Mouse (Mus musculus) CH12.LX (cell line): ENCODE measurements around the gene Gm49388. TPM values are rescaled to one million over a fixed set of nuclear protein-coding genes. Genes with fewer than 3 reads are reported as not detected.

Experiments
- DNase-seq: peaks from one replicate; pipeline ENCODE4 v3.0.0-alpha.2; 2013; ENCODE audit errors: extremely low read depth
- H3K27ac ChIP-seq: 2 replicates; pipeline ENCODE4 v1.5.1; 2012; ENCODE audit warnings: low read depth, mild to moderate bottlenecking, control low read depth, moderate library complexity; ENCODE audit not compliant: insufficient read depth
- H3K27me3 ChIP-seq: replicated peaks from 2 replicates; pipeline ENCODE3; 2012; ENCODE audit warnings: inconsistent platforms
- H3K36me3 ChIP-seq, 2 experiments: replicated peaks in 1 of 2; 2 replicates each; pipeline versions ENCODE3 to v1.6.1; 2012; ENCODE audit warnings: inconsistent platforms in 1 of 2, low read length in 1 of 2, mild to moderate bottlenecking in 1 of 2, mixed read lengths in 1 of 2, moderate library complexity in 1 of 2; ENCODE audit not compliant: control insufficient read depth in 1 of 2, insufficient read depth in 1 of 2
- H3K4me1 ChIP-seq, 2 experiments: 2 replicates each; pipeline ENCODE4 v1.6.1; 2012; ENCODE audit warnings: inconsistent platforms in 1 of 2, moderate library complexity in 1 of 2; ENCODE audit not compliant: insufficient read depth in 2 of 2, control insufficient read depth in 1 of 2
- H3K4me2 ChIP-seq: 2 replicates; pipeline ENCODE4 v1.6.1; 2012; ENCODE audit warnings: low read depth, mild to moderate bottlenecking, control low read depth; ENCODE audit not compliant: poor library complexity, insufficient read depth, severe bottlenecking
- H3K4me3 ChIP-seq, 3 experiments: fragments of 150-350 bp in 1 of 3; sonication (generic) in 1 of 3; replicated peaks in 1 of 3; 2 replicates each; pipeline versions ENCODE3 to v1.5.1; 2011 to 2012; ENCODE audit warnings: low read depth in 2 of 3, low read length in 2 of 3, mild to moderate bottlenecking in 2 of 3, moderate library complexity in 2 of 3, control low read depth in 1 of 3, improper control_type of control experiment in 1 of 3, inconsistent platforms in 1 of 3, mixed read lengths in 1 of 3; ENCODE audit not compliant: poor library complexity in 1 of 3
- H3K79me2 ChIP-seq: replicated peaks from 2 replicates; pipeline ENCODE4 v1.6.1; 2012; ENCODE audit warnings: mild to moderate bottlenecking, moderate library complexity; ENCODE audit not compliant: control insufficient read depth, poor library complexity, insufficient read depth, severe bottlenecking; ENCODE audit errors: extremely low read depth
- H3K9ac ChIP-seq: 2 replicates; pipeline ENCODE4 v1.6.1; 2012; ENCODE audit warnings: low read depth, mild to moderate bottlenecking, control low read depth, moderate library complexity; ENCODE audit not compliant: insufficient read depth
- H3K9me3 ChIP-seq: replicated peaks from 2 replicates; pipeline ENCODE3; 2012; ENCODE audit warnings: low read length, inconsistent platforms, mixed read lengths
- CHD2 ChIP-seq: IDR thresholded peaks from 2 replicates; pipeline ENCODE4 v1.6.1; 2011; ENCODE audit warnings: low read length, improper control_type of control experiment
- ELF1 ChIP-seq: IDR thresholded peaks from 2 replicates; pipeline ENCODE4 v1.6.1; 2014; ENCODE audit warnings: low read depth, mild to moderate bottlenecking, inconsistent platforms, low read length, improper control_type of control experiment
- ETS1 ChIP-seq: conservative IDR thresholded peaks from 2 replicates; pipeline ENCODE4 v1.6.1; 2012; ENCODE audit warnings: low read depth, mild to moderate bottlenecking, inconsistent platforms, low read length, improper control_type of control experiment, moderate library complexity
- HCFC1 ChIP-seq: IDR thresholded peaks from 2 replicates; pipeline ENCODE4 v1.6.1; 2012; ENCODE audit warnings: low read depth, mild to moderate bottlenecking, inconsistent platforms, low read length, improper control_type of control experiment
- KAT2A ChIP-seq: IDR thresholded peaks from 2 replicates; pipeline ENCODE4 v1.6.1; 2012; ENCODE audit warnings: low read length, improper control_type of control experiment, inconsistent platforms; ENCODE audit not compliant: insufficient replicate concordance
- MAZ ChIP-seq: IDR thresholded peaks from 2 replicates; pipeline ENCODE4 v1.6.1; 2012; ENCODE audit warnings: low read depth, mild to moderate bottlenecking, inconsistent platforms, low read length, improper control_type of control experiment, moderate library complexity
- NELFE ChIP-seq: IDR thresholded peaks from 2 replicates; pipeline ENCODE4 v1.6.1; 2011; ENCODE audit warnings: low read depth, low read length, improper control_type of control experiment
- NRF1 ChIP-seq: IDR thresholded peaks from 2 replicates; pipeline ENCODE4 v1.6.1; 2014; ENCODE audit warnings: low read depth, mild to moderate bottlenecking, inconsistent platforms, low read length, improper control_type of control experiment, moderate library complexity
- SIN3A ChIP-seq: IDR thresholded peaks from 2 replicates; pipeline ENCODE4 v1.6.1; 2012; ENCODE audit warnings: low read length, improper control_type of control experiment, inconsistent platforms
- TBP ChIP-seq: conservative IDR thresholded peaks from 2 replicates; pipeline ENCODE4 v1.6.1; 2011; ENCODE audit warnings: low read depth, low read length, improper control_type of control experiment
- USF2 ChIP-seq: conservative IDR thresholded peaks from 2 replicates; pipeline ENCODE4 v1.6.1; 2011; ENCODE audit warnings: low read depth, low read length, improper control_type of control experiment
- ZKSCAN1 ChIP-seq: IDR thresholded peaks from 2 replicates; pipeline ENCODE4 v1.6.1; 2012; ENCODE audit warnings: low read depth, inconsistent platforms, low read length, improper control_type of control experiment, borderline replicate concordance
- ZNF384 ChIP-seq: IDR thresholded peaks from 2 replicates; pipeline ENCODE4 v1.6.1; 2012; ENCODE audit warnings: low read depth, low read length, improper control_type of control experiment, inconsistent platforms
- dilution Hi-C: fragments of 300-500 bp; cut with MboI; formaldehyde crosslinking; loops from 2 replicates; pipeline ENCODE4 v1.14.3; 2020; ENCODE audit warnings: low sequenced_read_pairs; ENCODE audit not compliant: extremely low pct_unique_long_range_greater_than_20kb, extremely low pct_ligation_motif_present
- in situ Hi-C: fragments of 300-500 bp; cut with MboI; formaldehyde crosslinking; loops from 3 replicates; pipeline ENCODE4 v1.14.3; 2019; ENCODE audit warnings: low sequenced_read_pairs, low pct_ligation_motif_present, low pct_unique_long_range_greater_than_20kb, mixed read lengths
- polyA plus RNA-seq: library from polyadenylated mRNA; unstranded; fragments of >175 nt; gene quantifications from 2 replicates; pipeline ENCODE4 v1.2.1, GENCODE M21; 2012; ENCODE audit warnings: low read depth; ENCODE audit not compliant: insufficient read length
- total RNA-seq, 2 experiments: library from RNA; depleted of rRNA; stranded (reverse); fragments of 300-350 nt in 1 of 2; fragments of >200 nt in 1 of 2; gene quantifications; 2 replicates each; pipeline ENCODE4 v1.2.3; 2012 to 2014

Gene Gm49388
- total and polyA plus RNA-seq, 3 experiments: 0.98 to 4.3 TPM; not detected in 1

DNA sequence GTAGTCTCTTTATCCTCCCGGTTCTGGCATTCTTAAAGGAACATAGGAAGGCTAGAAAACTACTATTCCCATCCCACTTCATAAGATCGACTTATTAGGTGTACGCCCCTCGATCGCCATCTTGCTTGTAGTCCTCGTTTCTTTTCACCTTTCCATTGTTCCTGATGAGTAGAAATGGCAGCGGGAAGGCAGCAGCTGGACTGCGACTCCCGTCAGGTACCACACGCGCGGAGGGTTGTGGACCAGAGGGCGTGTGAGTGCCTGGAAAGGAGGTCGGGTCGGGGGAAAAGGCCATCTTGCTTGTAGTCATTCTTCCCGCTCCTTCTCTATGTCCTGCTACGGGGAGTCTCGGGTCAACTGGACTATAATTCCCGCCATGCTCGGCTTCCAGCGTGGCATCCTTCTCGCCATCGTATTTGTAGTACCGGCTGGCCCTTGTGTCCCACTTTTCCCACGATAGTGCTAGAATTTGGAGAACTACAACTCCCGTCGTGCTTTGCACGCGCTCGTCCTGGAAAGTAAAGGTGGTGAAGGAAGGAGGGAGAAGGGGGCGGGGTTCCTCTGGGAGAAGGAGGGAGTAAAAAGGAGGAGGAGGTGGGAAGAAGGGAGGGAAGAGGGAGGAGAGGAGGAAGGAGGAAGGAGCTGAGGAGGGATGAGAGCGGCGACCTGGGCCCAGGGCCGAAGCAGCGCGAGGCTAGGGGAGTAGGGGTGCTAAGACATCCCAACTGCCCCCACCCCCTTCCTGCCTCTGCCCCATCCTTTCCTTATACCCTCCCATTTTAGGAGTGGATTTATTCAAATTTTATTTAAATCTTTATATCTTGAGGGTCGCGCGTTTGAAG is 39.5 kb upstream of the Gm49388 start:
- Histone ChIP-seq H3K79me2 (no peaks in the 10 kb centered on the region), H3K27ac (peak overlapping the region; percentile 73), H3K9ac (peak overlapping the region; percentile 73), H3K9me3 (peaks cover 2% of the 10 kb centered on the region), H3K36me3 (peaks cover 25 to 33% of the 10 kb centered on the region in 2 experiments), H3K4me2 (peak overlapping the region; percentile 87), H3K4me1 (peaks cover 4 to 18% of the 10 kb centered on the region in 2 experiments; a peak in 3 of 4 replicates), H3K4me3 (peak overlapping the region; percentile 71 to 98 (median 87)), H3K27me3 (no peaks in the 10 kb centered on the region)
- peak; percentile 71 for DNase-seq
- dilution Hi-C loops (no loop called here), in situ Hi-C loops (no loop called here)
- TF ChIP-seq MAZ (peak; percentile 39; the same call in 1 of the 2 replicates), ETS1 (no peak), ELF1 (peak; percentile 43; the same call in 1 of the 2 replicates), USF2 (no peak), KAT2A (peak; percentile 81; the same call in 1 of the 2 replicates), NRF1 (peak; percentile 62), SIN3A (peak; percentile 23; the same call in 1 of the 2 replicates), HCFC1 (peak; percentile 88), TBP (no peak), CHD2 (peak; percentile 46; the same call in 1 of the 2 replicates), NELFE (no peak)

DNA sequence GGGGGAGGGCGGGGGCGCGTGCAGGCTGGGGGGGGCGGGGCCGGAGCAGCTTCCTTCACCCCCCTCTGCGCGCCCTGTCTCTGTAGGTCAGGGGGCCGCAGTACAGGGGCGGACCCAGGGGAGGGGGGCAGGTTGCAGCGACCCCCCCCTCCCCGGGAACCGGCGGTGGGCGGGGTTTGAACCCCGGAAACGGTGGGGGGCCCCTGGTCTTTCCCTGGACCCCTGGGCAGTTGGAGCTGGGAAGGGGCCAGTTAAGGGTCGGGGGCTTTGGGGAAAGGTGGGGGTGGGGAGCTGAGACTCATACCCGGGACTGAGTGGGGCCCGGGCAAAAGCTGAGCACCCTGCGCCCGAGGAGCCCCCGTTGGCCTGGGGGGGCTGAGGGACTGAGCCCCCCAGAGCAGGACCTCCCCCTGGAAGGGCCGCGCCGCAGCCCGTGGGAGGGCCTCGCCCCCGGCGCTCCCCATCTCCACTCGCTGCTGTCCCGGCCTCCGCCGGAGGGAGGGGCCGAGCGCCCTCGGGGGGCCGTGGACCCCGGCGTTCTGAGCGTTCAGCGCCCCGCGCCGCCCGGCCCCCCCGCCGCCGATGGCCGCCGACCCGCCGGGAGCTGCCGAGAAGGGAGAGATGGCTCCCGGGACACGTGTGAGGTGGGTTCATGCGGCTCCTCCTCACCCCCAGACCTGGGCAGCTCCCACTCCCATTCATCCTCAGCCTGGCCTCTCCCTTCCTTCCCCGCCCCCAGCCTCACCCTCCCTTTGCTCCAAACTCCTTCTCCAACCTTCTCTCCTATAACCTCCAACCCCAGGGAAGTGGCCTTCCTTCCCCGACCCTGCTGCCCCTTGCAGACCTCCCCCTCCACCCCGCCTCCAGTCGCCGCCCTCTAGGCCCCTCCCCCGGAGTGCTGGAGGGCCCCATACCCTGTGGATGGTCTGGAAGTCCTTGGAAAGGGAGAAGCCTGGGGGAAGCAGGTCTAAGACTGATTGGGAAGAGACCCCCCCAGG is 38.6 kb upstream of the Gm49388 start:
- in situ Hi-C loops: no loop called here
- dilution Hi-C loops: no loop called here
- H3K4me3 ChIP-seq: peak overlapping the region; percentile 40 to 87 (median 71)

More for the DNA sequence above, 38.6 kb upstream of the Gm49388 start:
- H3K9ac ChIP-seq: peak overlapping the region; percentile 73
- TF ChIP-seq ELF1 (no peak), ZNF384 (no peak), ZKSCAN1 (no peak)
- no peaks in the 10 kb centered on the region for H3K27me3 ChIP-seq
- peaks cover 30 to 42% of the 10 kb centered on the region in 2 experiments for H3K36me3 ChIP-seq
- H3K9me3 ChIP-seq: no peaks in the 10 kb centered on the region
- H3K4me1 ChIP-seq: peaks cover 4 to 18% of the 10 kb centered on the region in 2 experiments; a peak in 3 of 4 replicates
- no peak for DNase-seq
- no peak overlapping the region for H3K27ac ChIP-seq
- H3K4me2 ChIP-seq: peak overlapping the region; percentile 87
- no peaks in the 10 kb centered on the region for H3K79me2 ChIP-seq
